Mouse (Mus musculus): ENCODE data around the gene Trpc4.

The Trpc4 gene

GRCm38 (mm10) chr3:54269180-54269579 is 113.3 kb downstream of the Trpc4 start:
- no peak for DNase-seq

- no peak for DNase-seq
Measured at GRCm38 (mm10) chr3:54274651-54275050, 118.8 kb downstream of the Trpc4 start.

GRCm38 (mm10) chr3:54289731-54290130 is 133.9 kb downstream of the Trpc4 start:
- DNase-seq: peak; percentile 35 to 50

- no peak for DNase-seq
Measured at GRCm38 (mm10) chr3:54310604-54311003, 154.8 kb downstream of the Trpc4 start.

GRCm38 (mm10) chr3:54314055-54314454 is 158.2 kb downstream of the Trpc4 start:
- peak; percentile 32 to 35 for DNase-seq

- peak; percentile 86 to 89 for DNase-seq
Measured at GRCm38 (mm10) chr3:54352891-54353652, 197.2 kb downstream of the Trpc4 start.

- DNase-seq: peak; percentile 2 to 14
Measured at GRCm38 (mm10) chr3:54357561-54357960, 201.7 kb downstream of the Trpc4 start.

- peak; percentile 58 to 68 for DNase-seq
Measured at GRCm38 (mm10) chr3:54358463-54359189, 202.8 kb downstream of the Trpc4 start.

GRCm38 (mm10) chr3:54360897-54361296 is 205.1 kb downstream of the Trpc4 start, which contains the start of gene Postn:
TSS of gene Postn (plus strand) at chr3:54361109.
- DNase-seq: peak; percentile 33 to 49

- DNase-seq: no peak
Measured at GRCm38 (mm10) chr3:54361656-54362055, 205.8 kb downstream of the Trpc4 start.

Measured in kidney, postnatal 4 days (tissue).